Mouse (Mus musculus): ENCODE results near the gene Klhl40. TPM values are rescaled to one million over a fixed set of nuclear protein-coding genes. Genes with fewer than 3 reads are reported as not detected.

The Klhl40 gene
- 1 to 10 TPM; 3.2 to 4.3 TPM for total RNA-seq (2021)
- long read RNA-seq, experiment 1, transcript Klhl40-201 (6 exons, 2,370 nt): major isoform, 9 of 11 reads
- long read RNA-seq, experiment 1, partial matches to known transcripts: 1 of 11 reads
- long read RNA-seq, experiment 1, other reads (novel, unspliced or antisense): 1 of 11 reads
- long read RNA-seq, experiment 2, transcript Klhl40-201 (6 exons, 2,370 nt): major isoform, 12 of 13 reads
- long read RNA-seq, experiment 2, partial matches to known transcripts: 0 of 13 reads
- long read RNA-seq, experiment 2, other reads (novel, unspliced or antisense): 1 of 13 reads

DNA sequence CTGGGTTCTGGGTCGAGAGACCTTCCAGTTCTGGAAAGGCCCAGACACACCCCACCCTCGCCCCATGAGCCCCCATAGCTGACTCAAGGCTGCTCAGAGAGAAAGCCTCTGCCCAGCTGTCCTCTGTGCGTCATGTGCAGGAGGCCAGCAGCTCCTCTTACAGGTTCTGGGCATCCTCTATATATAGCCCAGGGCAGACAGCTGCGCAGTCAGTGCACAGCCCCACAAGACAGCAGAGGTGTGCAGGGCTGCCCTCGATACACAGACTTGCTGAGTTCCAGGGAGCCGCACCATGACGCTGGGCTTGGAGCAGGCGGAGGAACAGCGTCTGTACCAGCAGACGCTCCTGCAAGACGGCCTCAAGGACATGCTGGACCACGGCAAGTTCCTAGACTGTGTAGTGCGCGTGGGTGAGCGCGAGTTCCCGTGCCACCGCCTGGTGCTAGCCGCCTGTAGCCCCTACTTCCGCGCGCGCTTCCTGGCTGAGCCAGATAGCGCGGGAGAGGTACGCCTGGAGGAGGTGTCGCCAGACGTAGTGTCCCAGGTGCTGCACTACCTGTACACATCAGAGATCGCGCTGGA is at the start of gene Klhl40:
Klhl40 (plus strand) TSS at position 124 of the 582 bp plus-strand sequence.
- DNase-seq (ENCODE audit: low spot score in 2 of 2): no peak

- no peak for DNase-seq (ENCODE audit: low spot score in 2 of 2)
Measured at GRCm38 (mm10) chr9:121740490-121740889, 36.9 kb upstream of the Klhl40 start.

- DNase-seq (ENCODE audit: low spot score in 2 of 2): no peak
Measured at GRCm38 (mm10) chr9:121741168-121741567, 36.2 kb upstream of the Klhl40 start.

DNA sequence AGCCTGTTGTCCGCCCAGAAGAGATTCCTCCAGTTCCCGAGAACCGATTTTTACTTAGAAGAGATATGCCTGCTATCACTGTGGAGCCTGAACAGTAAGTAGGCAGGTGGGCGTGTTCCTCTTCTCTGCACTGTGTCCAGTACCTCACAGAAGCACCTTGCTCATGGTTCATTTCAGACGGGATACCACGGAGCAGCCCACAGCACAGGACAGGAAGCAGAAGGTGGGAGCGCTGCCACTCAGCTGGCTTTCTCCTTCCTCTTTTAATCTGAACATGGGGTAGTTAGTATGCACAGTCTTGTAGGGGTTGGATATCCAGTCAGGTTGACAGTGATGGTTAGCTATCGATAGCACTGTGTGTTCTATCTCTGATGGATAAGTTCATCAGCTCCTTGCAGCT is 33.4 kb upstream of the Klhl40 start:
- no peak for DNase-seq (ENCODE audit: low spot score in 2 of 2)

DNA sequence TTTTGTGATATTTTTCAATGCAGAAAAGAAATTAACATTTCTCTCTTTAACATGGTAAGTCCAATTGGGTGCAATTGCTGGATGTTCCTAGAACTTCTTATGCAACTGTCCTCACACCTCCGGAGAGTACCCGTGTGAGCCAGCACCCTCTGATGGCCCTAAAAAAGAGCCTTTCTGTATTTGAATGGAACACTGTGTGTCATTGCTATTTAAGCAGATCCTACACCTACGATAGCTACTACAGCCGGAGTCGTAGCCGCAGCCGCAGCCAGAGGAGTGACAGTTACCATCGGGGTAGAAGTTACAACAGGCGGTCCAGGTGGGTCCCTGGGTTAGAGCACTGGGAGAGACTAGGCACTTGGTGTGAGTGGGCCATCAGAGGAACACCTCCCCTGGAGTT is 24.6 kb upstream of the Klhl40 start:
- no peak for DNase-seq (ENCODE audit: low spot score in 2 of 2)

DNA sequence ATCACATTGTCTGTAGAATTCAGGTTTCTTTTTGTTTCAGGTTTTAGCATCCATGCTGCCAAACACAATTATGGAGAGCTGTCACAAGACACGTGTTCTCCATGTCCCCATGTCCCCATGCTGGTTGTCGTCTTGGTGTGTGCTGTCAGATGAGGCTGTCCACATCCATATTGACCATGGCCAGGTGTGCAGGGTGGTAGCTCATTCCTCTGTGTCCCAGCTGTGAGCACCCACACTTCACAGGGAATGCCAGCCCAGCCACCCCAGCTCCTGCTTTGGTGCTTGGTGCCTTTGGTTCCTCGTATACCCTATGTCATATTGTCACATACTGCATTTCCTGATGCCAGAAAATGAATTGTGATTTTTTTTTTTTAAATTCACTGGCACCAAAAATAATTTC is 22.8 kb upstream of the Klhl40 start:
- no peak for DNase-seq (ENCODE audit: low spot score in 2 of 2)

- no peak for DNase-seq (ENCODE audit: low spot score in 2 of 2)
Measured at GRCm38 (mm10) chr9:121756785-121757184, 20.6 kb upstream of the Klhl40 start.

DNA sequence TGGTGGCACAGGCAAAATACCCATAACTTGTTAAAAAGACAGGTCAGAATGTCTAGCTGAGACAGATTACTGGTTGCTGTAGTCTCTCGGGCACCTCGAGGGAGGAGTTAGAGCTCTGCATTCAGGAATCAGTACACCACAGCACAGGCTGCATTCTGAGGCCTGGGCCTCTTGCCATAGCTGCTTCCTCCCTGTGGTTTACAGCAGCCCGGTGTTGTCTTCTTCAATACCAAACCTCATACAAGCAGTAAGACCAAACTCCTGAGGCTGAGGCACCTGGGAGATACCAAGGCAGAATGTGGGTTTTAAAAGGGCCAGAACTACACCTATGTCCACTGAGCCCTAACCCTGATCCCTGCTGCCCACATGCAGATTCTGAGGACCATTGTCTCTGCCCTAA is 20.0 kb upstream of the Klhl40 start:
- no peak for DNase-seq (ENCODE audit: low spot score in 2 of 2)

GRCm38 (mm10) chr9:121757835-121758814 is 19.3 kb upstream of the Klhl40 start:
- DNase-seq (ENCODE audit: low spot score in 2 of 2): no peak

- DNase-seq (ENCODE audit: low spot score in 2 of 2): peak; percentile 76 to 80
Measured at GRCm38 (mm10) chr9:121759091-121760081, 18.0 kb upstream of the Klhl40 start, which contains the start of gene Zfp651. TSS of gene Zfp651 (plus strand) at chr9:121759330.

DNA sequence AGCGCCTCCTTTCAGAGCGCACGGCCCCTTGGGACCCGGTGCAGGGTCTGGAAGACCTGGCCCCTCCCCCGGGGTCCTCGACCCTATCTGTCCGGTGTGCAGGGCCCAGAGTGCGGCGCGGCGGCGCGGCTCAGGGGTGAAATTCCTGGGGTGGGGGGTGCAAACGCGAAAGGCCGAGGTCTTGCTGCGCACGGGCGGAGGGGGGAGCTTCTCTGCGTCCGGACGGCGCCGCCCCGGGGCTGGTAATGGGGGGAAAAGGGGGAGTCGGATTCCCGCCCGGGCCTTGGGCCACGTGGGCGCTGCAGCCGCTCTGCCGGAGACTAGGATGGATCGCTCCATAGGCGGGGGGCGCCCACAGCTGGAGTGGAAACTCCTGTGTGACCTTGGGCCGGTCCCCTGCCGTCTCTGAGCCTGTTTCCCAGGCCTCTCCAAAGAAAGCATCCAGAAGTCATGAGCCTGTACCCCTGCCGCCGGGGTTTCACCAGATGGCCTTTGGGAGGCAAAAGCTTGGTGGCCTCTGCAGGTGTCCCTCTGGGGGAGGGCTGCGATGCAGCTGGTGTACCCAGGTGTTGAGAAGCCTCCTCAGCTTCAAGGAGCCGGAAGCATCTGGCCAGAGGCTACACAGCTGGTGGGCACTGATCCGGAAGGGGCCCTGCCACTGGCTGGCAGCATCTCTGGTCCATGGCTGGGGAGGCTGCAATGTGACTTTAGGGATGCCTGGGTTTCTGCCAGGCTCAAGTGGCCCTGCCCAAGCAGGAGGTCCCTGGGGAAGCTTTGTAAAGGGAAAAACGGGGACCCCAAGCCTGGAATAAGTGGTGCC is 16.9 kb upstream of the Klhl40 start:
- peak in 1 of 2 experiments; percentile 51 for DNase-seq (ENCODE audit: low spot score in 2 of 2)

DNA sequence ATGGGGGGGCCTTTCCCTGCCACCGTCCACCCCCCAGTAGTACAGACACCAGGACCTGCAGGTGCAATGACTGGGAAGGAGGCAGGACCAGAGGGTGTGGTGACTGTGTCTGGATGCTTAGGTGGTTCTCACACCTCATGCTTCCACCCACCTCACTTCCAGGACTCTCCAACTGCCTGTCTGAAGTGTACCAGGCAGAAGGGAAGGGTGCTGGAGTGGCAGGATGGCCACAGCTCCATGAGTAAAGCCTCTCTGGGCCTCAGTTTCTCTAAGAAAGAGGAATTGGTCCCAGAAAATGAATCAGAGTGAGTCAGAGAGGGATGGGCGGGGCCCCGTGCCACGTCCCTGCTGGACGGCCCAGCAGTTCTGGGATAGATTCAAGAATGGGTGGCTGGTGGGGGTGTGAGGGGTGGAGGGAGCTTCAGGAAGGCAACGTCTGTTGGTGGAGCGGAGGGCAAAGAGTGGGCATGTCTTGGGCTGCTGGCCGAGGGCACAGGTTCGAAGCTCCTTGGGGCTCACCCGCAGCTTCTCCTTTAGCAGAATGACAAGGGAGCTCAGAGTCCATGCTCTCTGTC is 16.2 kb upstream of the Klhl40 start:
- no peak for DNase-seq (ENCODE audit: low spot score in 2 of 2)

- no peak for DNase-seq (ENCODE audit: low spot score in 2 of 2)
Measured at GRCm38 (mm10) chr9:121761787-121762186, 15.6 kb upstream of the Klhl40 start.

GRCm38 (mm10) chr9:121762248-121762647 is 15.2 kb upstream of the Klhl40 start:
- no peak for DNase-seq (ENCODE audit: low spot score in 2 of 2)

- no peak for DNase-seq (ENCODE audit: low spot score in 2 of 2)
Measured at GRCm38 (mm10) chr9:121762761-121763160, 14.6 kb upstream of the Klhl40 start.

GRCm38 (mm10) chr9:121763716-121764115 is 13.7 kb upstream of the Klhl40 start:
- DNase-seq (ENCODE audit: low spot score in 2 of 2): peak in 1 of 2 experiments; percentile 54

DNA sequence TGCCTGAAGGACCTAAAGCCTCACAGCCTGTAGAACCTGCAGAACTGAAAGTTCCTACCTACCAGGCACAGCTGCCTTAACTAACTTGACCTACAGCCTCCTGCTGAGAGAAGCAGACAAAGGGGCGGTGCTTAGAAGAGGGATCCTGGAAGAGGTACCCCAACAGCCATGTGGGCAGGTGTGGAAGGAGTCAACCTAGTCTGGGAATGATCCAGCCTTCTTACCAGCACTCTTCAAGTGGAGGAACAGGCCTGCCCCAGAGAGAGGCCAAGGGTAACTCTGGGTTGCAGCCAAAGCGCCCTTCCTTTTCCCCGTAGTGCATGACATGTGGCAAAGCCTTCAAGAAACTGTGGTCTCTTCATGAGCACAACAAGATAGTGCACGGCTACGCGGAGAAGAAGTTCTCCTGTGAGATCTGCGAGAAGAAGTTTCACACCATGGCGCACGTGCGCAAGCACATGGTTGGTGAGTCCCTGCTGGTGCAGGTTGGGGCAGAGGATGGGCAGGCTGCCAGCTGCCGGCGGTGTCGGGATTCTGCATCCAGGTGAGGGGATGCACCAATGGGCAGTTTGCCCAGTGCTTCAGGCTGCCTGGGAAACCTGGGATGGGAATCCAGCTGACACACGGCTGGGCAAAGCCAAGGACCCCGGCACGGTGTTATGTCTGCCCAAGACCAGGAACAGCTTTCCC is 12.1 kb upstream of the Klhl40 start:
- no peak for DNase-seq (ENCODE audit: low spot score in 2 of 2)

GRCm38 (mm10) chr9:121772412-121772811 is 5.0 kb upstream of the Klhl40 start:
- no peak for DNase-seq (ENCODE audit: low spot score in 2 of 2)

DNA sequence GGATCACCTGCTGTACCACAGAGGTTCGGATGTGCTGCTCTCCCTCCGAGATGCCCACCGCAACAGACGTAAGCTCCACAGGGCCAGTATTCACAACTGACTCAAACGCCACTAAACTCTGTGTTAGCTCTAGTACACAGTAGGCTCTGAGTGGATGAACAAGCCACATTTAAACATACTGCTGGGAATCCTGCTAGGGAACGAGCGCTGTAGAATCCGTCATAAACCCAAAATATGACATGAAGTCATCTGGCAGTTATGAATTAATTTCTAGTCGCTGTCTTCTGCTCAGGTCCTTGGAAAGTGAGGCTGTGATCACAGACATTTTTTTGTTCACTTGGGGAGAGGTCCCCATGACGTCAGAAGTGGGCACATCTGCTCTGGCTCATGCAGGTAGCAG is 1.5 kb upstream of the Klhl40 start:
- DNase-seq (ENCODE audit: low spot score in 2 of 2): no peak

Data from layer of hippocampus, postnatal 14 days (tissue).